Mouse (Mus musculus) megakaryocyte, embryonic 14.5 days (primary cell): ENCODE data around the gene Adcy4.

Source experiments
- FLI1 ChIP-seq: IDR thresholded peaks from 2 replicates; pipeline ENCODE4 v1.6.1; 2012; ENCODE audit warnings: low read length, inconsistent platforms, mixed read lengths
- GATA1 ChIP-seq: IDR thresholded peaks from 3 replicates; pipeline ENCODE4 v1.6.1; 2012; ENCODE audit warnings: mixed read lengths, low read length, inconsistent platforms, borderline replicate concordance

- no peak; the same call in 2 of the 3 replicates for TF ChIP-seq GATA1
- TF ChIP-seq FLI1: no peak
Observed at GRCm38 (mm10) chr14:55795380-55796163, 11.7 kb upstream of the Adcy4 start.
